22 mouse cellular contexts compared by ENCODE assay signal in genomic region chr4:39486393-39486792, GRCm38 (mm10). TPM values are rescaled to one million over a fixed set of nuclear protein-coding genes. Genes with fewer than 3 reads are reported as not detected.
A peak's percentile ranks its signal among the peaks of the same experiment; 100 is the strongest.
DNase-seq lines count a peak whose midpoint lies in the region; ATAC-seq lines count a peak whose summit lies in the region.
"Had no signal": no experiment of that assay in that cellular context is flagged by ENCODE, and none has a peak within 500 bp of the region (broad histone marks: within the 10 kb centered on the region; RNA-seq: fewer than 3 reads in every experiment).

No protein-coding gene starts in this region.

- no peak for DNase-seq in heart, adult 9 months (ENCODE audit: low spot score in 2 of 2)
- DNase-seq: adrenal gland, adult 2 months; adrenal gland, postnatal 10 days; adrenal gland, postnatal 25 days; cerebellum, adult 11 months; cerebellum, adult 18-20 months; cerebellum, adult 8-10 months; cerebellum, adult 9-11 months; cerebellum, postnatal 14 days; cerebellum, postnatal 36 days; embryo, embryonic 11 days had no signal

- ATAC-seq in heart, embryonic 13.5 days (ENCODE audit: extremely low read depth, insufficient number of reproducible peaks, low FRiP score, low TSS enrichment): no peak
- peak; percentile 75; the same call in 1 of the 2 replicates for ATAC-seq in heart, embryonic 16.5 days (replicated peaks; ENCODE audit: extremely low read depth, insufficient read depth, low FRiP score)
- no peak for ATAC-seq in heart, embryonic 11.5 days (replicated peaks; ENCODE audit: insufficient number of reproducible peaks, low FRiP score, low TSS enrichment)
- ATAC-seq: forebrain, embryonic 14.5 days; forebrain, embryonic 16.5 days had no signal

- H3K9ac ChIP-seq in heart, embryonic 13.5 days: no peak overlapping the region
- H3K9ac ChIP-seq in heart, embryonic 16.5 days (ENCODE audit: low read length): no peak overlapping the region
- no peak overlapping the region for H3K9ac ChIP-seq in heart, embryonic 11.5 days (ENCODE audit: low read depth, low read length)
- H3K9ac ChIP-seq: embryonic facial prominence, embryonic 13.5 days; embryonic facial prominence, embryonic 15.5 days; forebrain, embryonic 12.5 days had no signal

- peaks cover 7% of the 10 kb centered on the region; the same call in 1 of the 2 replicates for H3K4me1 ChIP-seq in heart, embryonic 13.5 days
- H3K4me1 ChIP-seq in heart, embryonic 16.5 days (ENCODE audit: control insufficient read depth, insufficient read depth, low read length): peaks cover 3% of the 10 kb centered on the region; the same call in 1 of the 2 replicates
- no peaks in the 10 kb centered on the region for H3K4me1 ChIP-seq in heart, embryonic 11.5 days (ENCODE audit: control insufficient read depth, insufficient read depth, low read length)
- H3K4me1 ChIP-seq: embryonic facial prominence, embryonic 13.5 days; embryonic facial prominence, embryonic 15.5 days; forebrain, embryonic 10.5 days; forebrain, embryonic 12.5 days had no signal

- WGBS in heart, embryonic 13.5 days: 20% methylated on average over 8 of the region's 8 CpGs
- 26% methylated on average over 8 of the region's 8 CpGs for WGBS in heart, embryonic 16.5 days
- 31% methylated on average over 8 of the region's 8 CpGs for WGBS in heart, embryonic 11.5 days (ENCODE audit: insufficient replicate concordance)

- no peaks in the 10 kb centered on the region for H3K9me3 ChIP-seq in heart, embryonic 13.5 days
- H3K9me3 ChIP-seq in heart, embryonic 16.5 days (replicated peaks; ENCODE audit: control insufficient read depth, low read length): no peaks in the 10 kb centered on the region
- H3K9me3 ChIP-seq in heart, embryonic 11.5 days (replicated peaks; ENCODE audit: control insufficient read depth, low read length): no peaks in the 10 kb centered on the region
- H3K9me3 ChIP-seq: embryonic facial prominence, embryonic 15.5 days; forebrain, embryonic 12.5 days had no signal

- no peak overlapping the region for H3K4me2 ChIP-seq in heart, embryonic 13.5 days
- H3K4me2 ChIP-seq in heart, embryonic 16.5 days (ENCODE audit: low read depth, low read length): no peak overlapping the region
- no peak overlapping the region for H3K4me2 ChIP-seq in heart, embryonic 11.5 days
- H3K4me2 ChIP-seq: embryonic facial prominence, embryonic 13.5 days; embryonic facial prominence, embryonic 15.5 days; forebrain, embryonic 12.5 days had no signal

- H3K4me3 ChIP-seq in heart, embryonic 13.5 days: no peak overlapping the region
- no peak overlapping the region for H3K4me3 ChIP-seq in heart, embryonic 16.5 days (ENCODE audit: low read length)
- no peak overlapping the region for H3K4me3 ChIP-seq in heart, embryonic 11.5 days (ENCODE audit: low read depth, low read length)
- H3K4me3 ChIP-seq: embryonic facial prominence, embryonic 13.5 days; embryonic facial prominence, embryonic 15.5 days; erythroblast, embryonic 14.5 days; forebrain, embryonic 10.5 days; forebrain, embryonic 12.5 days had no signal

- no peaks in the 10 kb centered on the region for H3K36me3 ChIP-seq in heart, embryonic 13.5 days
- H3K36me3 ChIP-seq in heart, embryonic 16.5 days (ENCODE audit: control insufficient read depth, insufficient read depth): no peaks in the 10 kb centered on the region
- H3K36me3 ChIP-seq in heart, embryonic 11.5 days (ENCODE audit: control insufficient read depth, insufficient read depth, low read length): no peaks in the 10 kb centered on the region
- H3K36me3 ChIP-seq: embryonic facial prominence, embryonic 13.5 days; embryonic facial prominence, embryonic 15.5 days; forebrain, embryonic 10.5 days; forebrain, embryonic 12.5 days had no signal

- H3K27me3 ChIP-seq in heart, embryonic 13.5 days (replicated peaks): no peaks in the 10 kb centered on the region
- no peaks in the 10 kb centered on the region for H3K27me3 ChIP-seq in heart, embryonic 16.5 days (ENCODE audit: control insufficient read depth, insufficient read depth, low read length)
- no peaks in the 10 kb centered on the region for H3K27me3 ChIP-seq in heart, embryonic 11.5 days (ENCODE audit: control insufficient read depth, insufficient read depth, low read length)
- H3K27me3 ChIP-seq: embryonic facial prominence, embryonic 13.5 days; embryonic facial prominence, embryonic 15.5 days; forebrain, embryonic 12.5 days had no signal

- peak overlapping the region; percentile 39 for H3K27ac ChIP-seq in heart, embryonic 13.5 days (replicated peaks)
- H3K27ac ChIP-seq in heart, embryonic 16.5 days (ENCODE audit: low read length): no peak overlapping the region
- H3K27ac ChIP-seq in heart, embryonic 11.5 days (ENCODE audit: low read depth, low read length): no peak overlapping the region
- H3K27ac ChIP-seq: embryonic facial prominence, embryonic 13.5 days; embryonic facial prominence, embryonic 15.5 days; forebrain, embryonic 10.5 days; forebrain, embryonic 12.5 days had no signal

RNA-seq across cellular contexts. Expression of gene 1700009N14Rik, which starts 36.3 kb away (rescaled TPM):
- polyA plus RNA-seq in heart, embryonic 13.5 days (2015; fragmentation: Nextera tagmentation; extraction: Ambion mirVana): 0.11 TPM in 1 of 2 replicates, not detected in the other
- polyA plus RNA-seq in heart, embryonic 16.5 days (2015; fragmentation: Nextera tagmentation; extraction: Ambion mirVana): 0.11 TPM in 1 of 2 replicates, not detected in the other
- polyA plus RNA-seq in heart, embryonic 11.5 days (2014; fragmentation: Nextera tagmentation; extraction: Ambion mirVana): 0.35 and 0.46 TPM in 2 replicates
- polyA plus RNA-seq: adrenal gland, adult 2 months; embryonic facial prominence, embryonic 11.5 days; embryonic facial prominence, embryonic 13.5 days; embryonic facial prominence, embryonic 15.5 days; erythroblast, embryonic 14.5 days; forebrain, embryonic 10.5 days; forebrain, embryonic 12.5 days; forebrain, embryonic 14.5 days; forebrain, embryonic 16.5 days had no signal
